Mouse (Mus musculus): ENCODE results near the gene Per2.

Per2 gene

GRCm38 (mm10) chr1:91458223-91458861, 782 bp downstream of the Per2 start:
- no peak for DNase-seq (ENCODE audit: low read depth, low spot score)

DNA sequence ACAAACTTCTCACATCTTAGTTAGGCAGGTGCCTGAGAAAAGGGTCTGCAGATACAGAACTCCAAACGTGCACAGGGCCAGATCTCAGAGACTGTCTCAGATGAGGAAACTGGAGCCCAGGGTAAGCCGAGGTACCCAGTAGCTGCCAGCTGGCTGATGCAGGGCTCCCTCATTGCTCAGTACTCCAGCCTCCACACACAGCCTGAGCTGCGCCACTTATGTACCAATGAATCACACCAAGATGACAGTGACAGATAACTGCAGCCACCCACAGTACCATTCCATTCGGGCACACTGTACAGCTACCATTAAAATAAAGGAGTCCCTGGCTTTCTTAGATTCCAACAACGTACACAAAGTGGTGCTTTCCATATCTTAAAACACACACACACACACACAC, 1.4 kb downstream of the Per2 start:
- DNase-seq (ENCODE audit: low read depth, low spot score): no peak

DNA sequence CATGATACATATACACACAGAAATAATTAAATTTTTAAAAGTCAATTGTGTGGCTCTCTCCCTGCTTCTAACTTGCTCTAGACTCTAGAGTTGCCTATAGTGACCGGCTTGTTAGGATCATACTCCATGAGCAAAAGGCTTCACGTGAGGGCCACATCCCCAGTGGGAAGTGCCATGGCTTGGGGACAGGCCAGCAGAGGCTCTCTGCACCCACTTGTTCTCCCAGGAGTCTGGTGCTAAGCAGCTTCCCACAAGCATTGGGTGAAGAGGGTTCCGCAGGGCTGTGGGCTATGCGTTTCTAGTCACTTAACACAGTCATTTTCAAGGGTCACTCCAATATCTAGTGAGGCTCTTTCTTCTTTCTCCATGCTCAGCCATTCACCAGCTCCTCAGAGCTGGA, 2.0 kb downstream of the Per2 start:
- no peak for DNase-seq (ENCODE audit: low read depth, low spot score)

DNA sequence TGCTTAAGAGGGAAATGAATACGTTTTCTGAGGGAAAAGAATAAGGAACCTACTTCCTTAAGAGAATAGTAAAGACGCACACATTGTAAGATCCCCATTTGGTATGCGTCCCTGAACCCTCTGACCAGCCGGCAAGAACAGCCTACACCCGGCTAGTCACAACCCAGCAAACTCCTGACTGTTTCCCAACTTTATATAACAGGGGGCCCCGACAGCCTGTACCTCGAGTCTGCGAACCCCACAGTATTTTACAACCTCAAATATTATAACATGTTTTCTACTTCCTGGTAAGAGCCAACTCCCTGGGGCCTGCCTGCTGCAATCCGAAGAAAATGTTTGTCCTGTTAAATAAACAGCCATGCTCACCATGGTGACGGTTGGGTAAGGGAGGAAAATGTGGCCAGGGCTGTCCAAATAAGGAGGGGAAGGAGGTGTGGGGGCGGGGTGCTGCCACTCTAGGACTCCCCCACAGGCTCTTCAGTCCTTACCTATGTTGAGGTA, 2.8 kb downstream of the Per2 start:
- DNase-seq (ENCODE audit: low read depth, low spot score): no peak

GRCm38 (mm10) chr1:91455661-91456161, 3.4 kb downstream of the Per2 start:
- no peak for DNase-seq (ENCODE audit: low read depth, low spot score)

- DNase-seq (ENCODE audit: low read depth, low spot score): no peak
Observed at GRCm38 (mm10) chr1:91454927-91455326, 4.2 kb downstream of the Per2 start.

DNA sequence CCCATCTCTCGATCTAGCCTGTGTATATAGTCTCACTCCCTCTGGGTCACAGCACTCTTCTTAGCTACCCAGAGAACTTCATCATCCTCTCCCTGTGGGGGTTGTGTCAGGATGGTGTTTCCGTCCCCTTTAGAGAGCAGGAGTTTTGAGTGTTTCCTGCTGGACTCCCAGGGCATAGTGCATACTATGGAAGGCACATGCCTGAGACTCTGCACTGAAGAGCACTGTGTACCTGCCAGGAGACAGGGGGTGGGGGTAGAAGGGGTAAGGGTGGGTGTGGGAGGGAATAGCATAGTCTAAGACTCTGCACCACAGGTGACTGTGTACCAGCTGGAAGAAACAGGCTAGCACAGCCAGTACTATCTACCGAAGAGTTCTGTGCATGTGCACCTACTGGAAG, 4.8 kb downstream of the Per2 start:
- DNase-seq (ENCODE audit: low read depth, low spot score): no peak

DNA sequence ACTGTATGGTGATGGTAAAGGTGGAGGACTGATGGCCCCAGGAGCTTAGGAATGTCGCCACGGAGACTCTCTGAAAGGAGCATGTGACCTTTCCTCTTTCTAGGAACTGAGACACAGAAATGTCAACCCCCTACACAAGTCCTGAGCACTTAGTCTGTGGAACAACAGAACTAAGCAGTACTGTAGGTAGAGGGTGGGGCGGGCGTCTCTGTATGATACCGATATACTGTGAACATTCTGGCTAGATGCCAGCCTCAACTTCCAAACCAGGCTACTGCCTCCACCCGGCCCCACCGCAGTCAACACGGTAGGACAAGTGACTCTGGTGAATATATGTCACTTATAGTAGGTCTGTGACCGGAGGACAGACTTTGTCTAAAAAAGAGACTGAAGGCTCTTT, 5.2 kb downstream of the Per2 start:
- no peak for DNase-seq (ENCODE audit: low read depth, low spot score)

- DNase-seq (ENCODE audit: low read depth, low spot score): no peak
Observed at GRCm38 (mm10) chr1:91451547-91452084, 7.5 kb downstream of the Per2 start.

DNA sequence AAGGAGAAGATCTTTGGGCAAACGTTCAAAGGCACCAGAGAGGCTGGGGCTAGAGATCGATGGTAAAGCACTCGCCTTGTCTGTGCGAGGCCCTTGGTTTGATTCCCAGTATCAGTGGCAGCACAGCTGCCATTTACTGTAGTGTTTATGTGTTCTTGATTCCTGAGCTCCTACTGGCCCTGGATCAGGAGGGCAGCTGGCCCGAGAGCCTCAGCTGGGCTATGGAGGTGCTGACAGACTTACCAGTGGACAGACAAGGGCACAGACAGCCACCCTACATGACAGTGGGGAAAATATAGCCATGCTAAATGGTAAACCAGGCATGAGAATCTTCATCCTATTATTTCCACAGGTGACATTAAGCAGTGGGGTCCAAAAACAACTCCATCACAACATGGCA, 8.3 kb downstream of the Per2 start:
- no peak for DNase-seq (ENCODE audit: low read depth, low spot score)

GRCm38 (mm10) chr1:91448688-91449087, 10.4 kb downstream of the Per2 start:
- no peak for DNase-seq (ENCODE audit: low read depth, low spot score)

DNA sequence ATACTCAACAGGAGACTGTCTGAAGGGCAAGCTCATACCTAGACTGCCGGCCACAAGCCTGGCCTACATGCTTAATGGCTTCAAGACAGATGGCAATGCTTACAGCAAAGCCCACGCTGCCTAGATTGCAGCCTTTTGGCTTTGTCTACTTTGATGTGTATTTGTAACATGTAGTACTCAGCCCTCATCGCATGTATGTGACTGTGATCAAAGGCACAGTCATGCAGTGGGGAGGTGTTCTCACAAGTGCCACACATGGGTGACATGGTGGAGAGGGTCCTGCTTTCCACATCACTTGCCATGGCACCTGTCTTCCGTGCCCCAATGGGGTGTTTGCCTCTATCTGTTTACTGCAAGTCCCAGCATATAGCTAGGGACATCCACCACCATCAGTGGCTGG, 12.6 kb downstream of the Per2 start:
- DNase-seq (ENCODE audit: low read depth, low spot score): no peak

- no peak for DNase-seq (ENCODE audit: low read depth, low spot score)
Observed at GRCm38 (mm10) chr1:91446060-91446459, 13.1 kb downstream of the Per2 start.

- DNase-seq (ENCODE audit: low read depth, low spot score): no peak
Observed at GRCm38 (mm10) chr1:91444841-91445830, 14.0 kb downstream of the Per2 start.

DNA sequence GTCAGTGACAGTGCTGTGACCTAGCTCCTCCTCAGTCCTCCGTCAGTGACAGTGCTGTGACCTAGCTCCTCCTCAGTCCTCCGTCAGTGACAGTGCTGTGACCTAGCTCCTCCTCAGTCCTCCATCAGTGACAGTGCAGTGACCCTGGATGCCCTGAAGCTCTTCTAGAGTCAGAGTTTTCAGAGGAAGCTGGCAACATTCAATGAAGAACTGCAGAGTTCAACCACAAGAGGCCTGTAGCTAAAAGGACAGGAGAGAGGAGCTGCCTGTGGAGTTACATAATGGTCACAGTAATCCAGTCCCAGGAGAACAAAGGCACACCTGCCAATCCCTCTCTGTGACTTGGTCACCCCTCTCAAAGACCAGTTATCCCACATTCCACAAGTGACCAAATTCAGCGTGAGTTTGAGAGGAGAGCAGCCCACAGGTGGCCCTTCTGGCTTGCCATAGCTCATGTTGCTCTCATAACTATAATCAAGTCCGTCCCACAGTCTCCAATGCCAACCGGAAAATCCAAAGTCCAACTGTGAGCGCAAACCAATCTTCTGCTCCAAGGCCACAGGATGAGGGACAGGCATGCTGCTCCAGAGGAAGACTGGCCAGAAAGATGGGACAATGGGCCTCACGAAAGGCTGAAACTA, 16.7 kb downstream of the Per2 start:
- no peak for DNase-seq (ENCODE audit: low read depth, low spot score)

DNA sequence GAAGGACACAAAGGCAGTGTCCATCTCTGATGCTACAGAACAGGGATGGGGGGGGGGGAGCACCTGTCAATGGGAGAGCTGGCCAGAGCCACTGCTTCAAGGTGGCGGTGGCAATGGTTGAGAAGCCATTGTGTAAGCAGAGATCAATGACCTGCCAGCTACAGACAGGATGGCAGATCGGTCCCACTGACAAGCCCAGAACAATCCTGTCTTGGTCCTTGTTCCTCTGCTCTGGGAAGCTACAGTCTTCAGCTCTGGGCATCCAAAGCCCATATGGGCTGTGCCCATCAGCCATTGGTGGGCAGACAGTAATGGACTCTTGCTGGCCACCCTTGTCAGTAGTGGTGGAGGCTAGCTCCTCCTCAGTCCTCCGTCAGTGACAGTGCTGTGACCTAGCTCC, 17.3 kb downstream of the Per2 start:
- DNase-seq (ENCODE audit: low read depth, low spot score): no peak

GRCm38 (mm10) chr1:91439776-91440175, 19.3 kb downstream of the Per2 start:
- DNase-seq (ENCODE audit: low read depth, low spot score): no peak

- no peak for DNase-seq (ENCODE audit: low read depth, low spot score)
Observed at GRCm38 (mm10) chr1:91437573-91437972, 21.6 kb downstream of the Per2 start.

- no peak for DNase-seq (ENCODE audit: low read depth, low spot score)
Observed at GRCm38 (mm10) chr1:91437083-91437400, 22.1 kb downstream of the Per2 start.

DNA sequence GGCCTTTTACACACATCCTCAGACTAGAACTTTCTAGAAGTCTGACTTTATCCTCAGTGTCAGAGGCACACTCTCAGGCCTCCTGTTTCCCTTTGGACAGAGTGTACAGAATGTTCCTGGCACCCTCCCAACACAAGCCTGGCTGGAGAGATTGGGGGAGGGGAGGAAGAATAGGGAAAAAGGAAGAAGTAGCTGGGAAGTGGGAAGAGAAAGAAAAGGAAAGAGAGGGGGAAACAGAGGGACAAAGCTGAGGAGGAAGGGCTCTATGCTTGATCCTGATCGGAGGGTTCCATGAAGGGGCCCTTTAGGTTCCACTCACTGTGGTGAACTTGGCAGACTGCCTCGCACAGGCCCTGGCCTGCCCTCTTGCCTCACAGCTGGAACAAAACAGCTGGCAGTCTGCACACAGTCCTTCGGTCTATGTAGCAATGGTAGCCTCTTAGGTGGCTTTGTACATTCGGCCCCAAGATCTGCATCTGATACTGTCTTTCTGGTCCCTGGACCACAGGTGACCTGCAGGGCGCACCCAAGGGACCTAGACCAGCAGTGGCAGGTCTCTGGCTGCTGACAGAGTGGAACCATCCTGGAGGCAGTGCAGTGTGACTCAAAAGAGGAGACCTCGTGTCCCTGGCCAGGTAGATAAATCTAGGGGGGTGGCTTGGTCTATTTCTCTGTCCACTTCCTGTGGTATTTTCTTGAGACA, 22.6 kb downstream of the Per2 start:
- DNase-seq (ENCODE audit: low read depth, low spot score): no peak

- DNase-seq (ENCODE audit: low read depth, low spot score): no peak
Observed at GRCm38 (mm10) chr1:91435606-91436130, 23.5 kb downstream of the Per2 start.

Data from retina, postnatal 7 days (tissue).